Mouse (Mus musculus) forebrain, embryonic 14.5 days (tissue): Measurements from ENCODE around the gene C87414. TPM values are rescaled to one million over a fixed set of nuclear protein-coding genes. Genes with fewer than 3 reads are reported as not detected.
"Not testable (repeated sequence)": the region's sequence is repeated elsewhere in the genome, so short reads cannot be mapped to it uniquely, and the experiment has no call there.

Experiments
- ATAC-seq: fragments of 200-750 bp; cut with Nextera tagmentation; 2 replicates; pipeline ENCODE4 v1.8.0; 2017; ENCODE audit warnings: mild to moderate bottlenecking, moderate library complexity
- DNase-seq: peaks from one replicate; pipeline ENCODE4 v3.0.0-alpha.2; 2015; ENCODE audit warnings: low spot score
- H3K27ac ChIP-seq: fragments of 300-500 bp; sonication (generic); 2 replicates; pipeline ENCODE4 v1.5.1; 2014; ENCODE audit warnings: low read depth, mild to moderate bottlenecking, control low read depth, low read length, moderate library complexity
- H3K27me3 ChIP-seq: fragments of 300-500 bp; sonication (generic); replicated peaks from 2 replicates; pipeline ENCODE4 v1.6.1; 2014; ENCODE audit warnings: low read length, control low read depth, mixed read lengths; ENCODE audit not compliant: control insufficient read depth, insufficient read depth
- H3K36me3 ChIP-seq: fragments of 300-500 bp; sonication (generic); 2 replicates; pipeline ENCODE4 v1.6.1; 2014; ENCODE audit warnings: low read length, control low read depth; ENCODE audit not compliant: control insufficient read depth, insufficient read depth
- H3K4me1 ChIP-seq: fragments of 300-500 bp; sonication (generic); 2 replicates; pipeline ENCODE4 v1.6.1; 2014; ENCODE audit warnings: antibody characterized with exemption, low read length, control low read depth; ENCODE audit not compliant: control insufficient read depth, insufficient read depth
- H3K4me2 ChIP-seq: fragments of 300-500 bp; sonication (generic); 2 replicates; pipeline ENCODE4 v1.6.1; 2014; ENCODE audit warnings: mild to moderate bottlenecking, control low read depth, low read length
- H3K4me3 ChIP-seq: fragments of 300-500 bp; sonication (generic); 2 replicates; pipeline ENCODE4 v1.5.1; 2014; ENCODE audit warnings: low read depth, low read length, control low read depth
- H3K9ac ChIP-seq: fragments of 300-500 bp; sonication (generic); 2 replicates; pipeline ENCODE4 v1.6.1; 2014; ENCODE audit warnings: mild to moderate bottlenecking, low read length, control low read depth, moderate library complexity
- H3K9me3 ChIP-seq: fragments of 300-500 bp; sonication (generic); replicated peaks from 2 replicates; pipeline ENCODE4 v1.6.1; 2016; ENCODE audit warnings: low read length, control low read depth, mixed read lengths; ENCODE audit not compliant: control insufficient read depth
- WGBS: fragments of 180-500 bp; shearing (Covaris S2); extraction: QIAGEN DNeasy Blood & Tissue Kit; methylation state at CpG from one replicate; pipeline ENCODE4 v1.1.7; 2014; 5-methylcytosine and 5-hydroxymethylcytosine counted together
- polyA plus RNA-seq: library from polyadenylated mRNA; unstranded; fragments of >200 nt; fragmentation: Nextera tagmentation; extraction: Ambion mirVana; gene quantifications from 2 replicates; pipeline ENCODE4 v1.2.1, GENCODE M21; 2014

C87414 gene
- not detected in 2 replicates for polyA plus RNA-seq

GRCm38 (mm10) chr5:93671451-93671850 lies at the start of gene C87414:
Gene C87414 (minus strand): TSS chr5:93671551.
- not testable (repeated sequence) for H3K4me1 ChIP-seq, H3K9me3 ChIP-seq, DNase-seq, H3K27me3 ChIP-seq, H3K9ac ChIP-seq, ATAC-seq, H3K4me3 ChIP-seq, H3K4me2 ChIP-seq, H3K36me3 ChIP-seq, H3K27ac ChIP-seq
- WGBS = no CpG with 5 or more reads among the region's 3 CpGs

DNA sequence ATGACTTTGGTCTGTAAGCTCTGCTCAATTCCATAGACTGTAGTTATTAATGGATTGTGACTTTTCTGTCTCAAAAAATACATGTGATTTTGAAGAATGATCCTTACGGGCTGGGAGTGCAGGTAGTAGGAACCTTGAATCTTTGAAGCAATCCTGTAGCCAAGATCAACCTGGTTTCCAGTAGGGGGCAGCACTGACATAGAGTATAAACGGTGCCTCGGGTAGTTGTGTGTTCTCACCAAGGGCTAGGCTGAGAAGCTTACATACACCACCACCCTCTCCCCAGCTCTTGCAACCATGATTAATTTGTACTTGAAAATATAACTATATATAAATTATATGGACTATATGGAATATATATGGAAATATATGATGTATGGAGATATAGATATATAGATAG lies 13.3 kb upstream of the C87414 start:
- ATAC-seq, H3K9ac ChIP-seq, H3K9me3 ChIP-seq, H3K27me3 ChIP-seq, DNase-seq, H3K36me3 ChIP-seq, H3K4me2 ChIP-seq, H3K27ac ChIP-seq, H3K4me3 ChIP-seq, H3K4me1 ChIP-seq: not testable (repeated sequence)
- WGBS = 86% methylated on average over 3 of the region's 3 CpGs

Other genes with a start within 250 kb of the C87414 start
- gene Gm16427, start 131.4 kb downstream of the C87414 start, polyA plus RNA-seq = not detected in 2 replicates
- not detected in 2 replicates for gene Gm7792, start 172.2 kb upstream of the C87414 start, polyA plus RNA-seq